Mouse (Mus musculus) megakaryocyte, embryonic 14.5 days (primary cell): ENCODE measurements at regions not wholly inside any gene's neighbourhood (a gene's known extent, or its start where the extent isn't known, plus 50 kb on each side); places are given as distances from the start of the nearest gene placed in this dataset.

Source experiments
- FLI1 ChIP-seq: IDR thresholded peaks from 2 replicates; pipeline ENCODE4 v1.6.1; 2012; ENCODE audit warnings: low read length, inconsistent platforms, mixed read lengths
- GATA1 ChIP-seq: IDR thresholded peaks from 3 replicates; pipeline ENCODE4 v1.6.1; 2012; ENCODE audit warnings: mixed read lengths, low read length, inconsistent platforms, borderline replicate concordance

GRCm38 (mm10) chr2:166375639-166376038, 220.2 kb upstream of the Sulf2 start:
- TF ChIP-seq GATA1 (no peak), FLI1 (no peak)
